Mouse (Mus musculus) hindlimb bud, embryonic 11.5 days (tissue): ENCODE measurements around the gene Vmn2r73.
"Not testable (repeated sequence)": the region's sequence is repeated elsewhere in the genome, so short reads cannot be mapped to it uniquely, and the experiment has no call there.

Source experiments
- DNase-seq: peaks from one replicate; pipeline ENCODE4 v3.0.0-alpha.2; 2012; ENCODE audit warnings: low read depth, low spot score; ENCODE audit errors: extremely low spot score

The Vmn2r73 gene

DNA sequence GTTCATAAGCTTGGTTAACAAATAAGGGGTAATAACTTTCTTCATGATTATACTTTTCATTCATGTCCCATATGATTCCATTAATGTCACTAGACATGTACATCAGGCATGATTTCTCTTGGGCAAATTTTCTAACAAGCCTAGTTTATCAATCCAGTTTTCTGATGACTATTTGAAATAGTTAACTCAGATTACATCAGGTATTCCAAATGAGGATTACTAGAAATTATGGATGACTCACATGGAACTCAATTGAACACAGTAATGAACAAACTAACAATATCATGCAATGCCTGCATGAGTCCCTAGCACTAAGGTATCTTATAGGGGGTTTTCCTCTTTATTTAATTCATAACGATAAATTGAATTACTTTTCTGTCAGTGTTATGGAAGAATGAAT is at the start of gene Vmn2r73:
TSS of gene Vmn2r73 (minus strand) at position 101 of the 400 bp plus-strand sequence.
- DNase-seq = no peak

DNA sequence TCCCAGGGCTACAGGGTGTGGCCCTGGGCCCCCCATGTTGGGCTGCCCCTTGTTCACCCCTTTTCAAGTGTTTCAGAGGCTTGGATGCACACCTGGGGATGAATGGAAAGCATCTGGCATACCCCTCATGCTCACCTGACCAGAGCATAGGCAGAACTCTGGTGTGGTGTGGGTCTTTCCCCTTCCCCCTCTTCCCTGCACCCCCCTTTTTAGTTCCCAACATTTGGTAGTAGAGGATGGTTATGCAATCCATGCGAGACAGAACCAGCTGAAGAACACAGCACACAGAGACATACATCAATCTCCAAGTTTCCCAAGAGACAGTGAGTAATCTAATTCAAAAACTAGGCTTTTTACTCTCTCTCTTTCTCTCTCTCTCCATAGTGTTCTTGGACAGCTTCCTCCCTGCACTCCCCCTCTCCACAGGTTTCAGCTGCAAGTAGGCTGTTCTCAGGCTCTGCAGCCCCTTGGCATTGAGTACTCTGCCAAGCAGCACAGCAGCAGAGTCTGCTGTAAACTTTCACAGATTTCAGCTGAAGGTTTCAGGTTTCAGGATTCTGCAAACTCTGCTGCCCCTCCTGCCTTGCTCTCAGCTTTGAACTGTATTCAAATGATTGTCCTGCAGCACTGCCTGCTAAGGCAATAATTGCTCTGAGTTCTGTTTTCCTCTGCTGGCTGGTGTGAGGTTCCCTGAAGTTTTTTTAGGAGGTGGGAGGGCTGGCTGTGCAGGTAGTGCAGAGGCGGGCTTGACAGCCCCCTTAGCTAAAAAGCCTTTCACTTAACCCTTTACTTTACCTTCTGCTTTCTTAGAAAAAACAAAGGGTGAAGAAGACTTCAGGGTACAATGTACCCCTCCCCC is 35.7 kb downstream of the Vmn2r73 start:
- peak; percentile 30 for DNase-seq

DNA sequence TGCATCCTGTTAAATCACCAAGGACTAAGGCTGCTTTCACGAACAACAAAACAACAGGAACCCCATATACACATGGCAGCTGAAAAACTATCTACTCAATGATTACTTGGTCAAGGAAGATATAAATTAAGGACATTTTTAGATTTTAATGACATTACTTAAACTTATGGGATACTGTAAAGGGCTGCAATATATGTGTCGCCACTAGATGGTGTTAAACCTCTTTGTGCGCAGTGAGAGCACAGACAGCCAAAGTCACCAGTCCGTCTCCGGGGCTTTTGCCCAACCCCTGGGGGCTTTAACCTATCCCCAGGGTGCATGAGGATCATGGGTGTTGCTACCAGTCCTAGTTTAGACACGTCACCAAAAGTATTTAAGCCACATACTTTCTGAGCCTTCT is 58.0 kb downstream of the Vmn2r73 start:
- not testable (repeated sequence) for DNase-seq
